Mouse (Mus musculus): Measurements from ENCODE around the gene Pdzd2.

GRCm38 (mm10) chr15:12506514-12506913 lies 233.2 kb downstream of the Pdzd2 start:
- TF ChIP-seq CTCF (IDR thresholded peaks at IDR 0.05; ENCODE audit: extremely low read depth, insufficient read length, insufficient replicate concordance, low read depth, low read length) (no peak), POLR2A (IDR thresholded peaks at IDR 0.05; ENCODE audit: low read depth, low read length) (no peak)
